Mouse (Mus musculus): ENCODE results near the gene Ncf1.

The Ncf1 gene

DNA sequence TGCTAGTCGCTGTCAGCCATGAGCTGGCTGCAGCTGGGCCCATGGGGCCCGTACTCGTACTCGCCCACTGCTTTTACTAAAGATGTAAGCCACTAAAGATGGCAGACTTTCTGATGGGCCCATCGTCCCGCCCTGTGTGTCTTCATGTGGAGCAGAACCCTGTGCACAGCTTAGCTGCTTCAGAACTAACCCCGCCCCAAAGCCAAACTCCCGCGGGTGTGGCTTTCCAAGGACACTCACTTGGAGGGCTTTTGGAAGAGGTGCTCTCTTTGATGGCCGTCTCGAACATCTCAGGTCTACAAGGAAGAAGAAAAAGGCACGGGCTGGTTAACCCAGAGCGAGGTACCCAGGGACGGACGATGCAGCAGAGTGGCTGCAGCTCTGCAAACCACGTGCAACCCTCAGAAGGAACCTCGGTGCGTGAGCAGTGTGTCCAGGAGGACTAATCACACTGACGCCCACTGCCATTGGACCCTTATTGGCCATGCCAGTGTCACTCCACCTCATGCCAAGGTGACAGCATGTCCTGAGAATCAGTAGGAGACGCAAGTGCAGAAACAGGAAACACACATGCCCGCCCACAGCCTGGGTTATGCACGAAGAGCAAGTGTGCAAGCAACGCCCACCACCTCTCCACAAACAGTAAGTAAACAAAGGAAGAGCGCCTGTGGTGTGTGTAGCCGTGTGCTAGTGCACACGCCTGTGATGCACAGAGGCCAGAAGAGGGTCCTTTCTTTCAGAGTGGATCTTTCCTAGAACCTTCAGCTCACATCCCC, 14.4 kb upstream of the Ncf1 start:
- DNase-seq, result no peak

DNA sequence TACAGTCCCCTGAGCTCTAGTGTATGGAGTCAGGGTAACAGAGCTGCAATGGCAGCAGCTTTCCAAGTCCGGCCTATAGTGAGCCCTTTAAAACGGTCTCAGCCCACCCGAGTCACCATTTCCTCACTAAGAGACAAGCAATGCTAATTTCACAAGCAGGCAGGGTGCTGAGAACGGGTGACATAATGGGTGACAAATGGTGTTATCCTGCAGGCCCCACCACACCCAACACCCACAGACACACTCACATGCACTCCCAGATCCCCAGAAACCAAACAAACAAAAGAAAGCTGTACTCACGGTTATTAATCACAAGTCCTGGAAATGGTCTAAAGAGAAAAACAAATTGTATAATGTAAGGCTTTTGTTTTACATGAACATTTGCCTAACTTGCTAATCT, 12.4 kb upstream of the Ncf1 start:
- no peak for DNase-seq

DNA sequence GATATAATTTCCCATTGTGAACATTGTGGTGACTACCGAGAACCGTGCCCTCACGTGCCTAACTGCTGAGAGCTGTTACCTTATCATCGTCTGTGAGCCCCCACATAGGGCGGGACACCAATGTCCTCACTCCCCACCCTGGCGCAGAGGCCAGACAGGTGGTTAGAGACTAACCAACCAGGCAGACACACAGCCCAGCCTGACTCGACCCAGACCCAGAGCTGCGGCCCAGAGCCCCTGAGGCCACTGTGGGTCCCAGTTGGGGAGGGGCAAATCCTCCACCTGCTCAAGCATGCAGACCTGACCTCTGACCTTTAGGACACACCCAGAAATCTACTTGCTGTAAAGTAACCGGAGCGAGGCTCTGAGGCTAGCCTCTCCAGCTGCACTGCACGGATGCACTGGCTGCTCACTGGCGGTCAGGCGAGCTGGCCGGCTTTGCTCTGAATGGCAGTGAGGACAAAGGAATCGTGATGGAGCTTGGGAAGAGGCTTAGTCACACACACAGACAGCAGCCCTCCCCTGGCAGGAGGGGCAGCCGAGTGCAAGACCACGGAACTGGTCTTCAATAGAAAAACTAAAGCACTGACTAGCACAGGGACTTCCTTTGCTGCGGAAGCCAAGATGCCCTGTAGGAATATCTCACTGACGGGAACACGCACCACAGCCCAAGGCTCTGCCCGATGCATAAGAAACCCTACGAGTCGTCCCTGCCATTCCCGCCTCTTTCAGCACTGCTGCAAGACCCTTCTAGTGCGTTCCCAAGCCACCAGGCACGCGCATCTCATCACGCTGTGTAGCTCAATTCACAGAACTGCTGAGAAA, 8.7 kb upstream of the Ncf1 start:
- DNase-seq, result no peak

DNA sequence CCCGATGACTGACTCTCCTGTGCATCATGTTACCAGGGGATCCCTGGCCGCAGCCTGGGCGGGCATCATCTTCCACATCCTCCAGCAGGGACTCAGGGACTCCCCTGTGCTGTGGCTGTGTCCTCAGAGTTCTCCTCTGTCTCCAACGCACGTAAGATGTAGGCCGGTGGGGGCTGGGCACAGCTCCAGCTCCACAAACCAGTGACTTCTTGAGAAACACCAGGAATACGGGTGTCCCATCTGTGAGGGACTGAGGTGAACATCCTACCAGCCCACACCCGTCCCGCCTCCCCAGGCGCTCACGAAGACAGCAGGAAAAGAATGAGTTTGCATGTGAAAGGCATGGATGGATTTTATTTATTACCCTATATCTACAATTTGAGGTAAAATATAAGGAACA, 8.1 kb upstream of the Ncf1 start:
- DNase-seq, result no peak

DNA sequence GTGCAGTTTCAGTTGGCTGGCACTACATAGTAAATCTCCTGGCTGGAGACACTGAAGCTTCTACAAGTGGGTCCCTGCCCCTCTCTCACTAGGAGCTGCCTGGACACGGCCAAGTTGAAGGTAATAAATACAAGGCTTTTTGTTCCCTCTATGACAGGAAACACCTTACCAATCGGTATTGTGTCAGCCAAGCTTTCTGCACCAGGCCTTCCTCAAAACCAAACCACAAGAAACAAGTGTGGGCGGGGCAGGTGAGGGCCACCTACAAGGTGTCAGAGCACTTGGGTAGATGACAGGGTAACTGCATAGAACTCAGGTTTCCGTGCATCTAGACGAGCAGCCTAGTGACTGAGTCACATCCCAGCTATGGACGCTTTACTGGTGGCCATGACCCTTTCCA, 7.4 kb upstream of the Ncf1 start:
- DNase-seq, result peak; percentile 85 to 91

DNA sequence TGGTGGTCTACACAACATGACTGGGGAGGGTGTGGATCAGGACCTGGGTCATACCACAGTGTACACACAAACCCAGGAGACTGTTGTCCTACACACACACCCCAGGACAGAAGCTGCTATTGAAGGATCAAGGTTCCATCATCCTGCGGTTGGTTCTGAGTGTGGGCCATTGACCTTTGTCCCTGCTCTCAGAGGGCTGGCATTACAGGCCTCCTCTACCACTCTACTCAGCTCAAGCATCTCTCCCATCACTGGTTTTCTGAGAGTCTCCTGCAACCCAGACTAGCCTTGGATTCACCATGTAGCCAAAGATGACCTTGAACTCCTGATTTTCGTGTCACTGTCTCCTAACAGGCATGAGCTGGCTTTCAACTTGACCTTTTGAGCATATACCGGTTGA, 6.8 kb upstream of the Ncf1 start:
- DNase-seq, result no peak

DNA sequence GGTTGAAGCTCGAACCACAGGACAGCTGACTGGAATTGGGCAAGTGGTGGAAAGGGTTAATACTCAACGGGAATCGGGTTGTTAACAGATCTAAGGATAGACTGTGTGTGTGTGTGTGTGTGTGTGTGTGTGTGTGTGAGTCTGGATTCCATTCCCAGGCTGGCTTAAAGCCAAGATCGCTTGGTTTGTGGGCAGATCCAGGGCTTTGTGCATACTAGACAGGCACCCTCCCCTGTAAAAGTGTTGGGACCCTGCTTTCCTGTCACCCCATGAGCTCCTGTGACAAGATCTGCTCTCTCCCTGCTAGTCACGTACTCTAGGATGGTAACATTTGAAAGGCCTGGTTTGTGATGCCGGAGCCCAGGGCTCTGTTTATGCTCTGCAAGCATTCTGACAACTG, 5.7 kb upstream of the Ncf1 start:
- DNase-seq, result no peak

DNA sequence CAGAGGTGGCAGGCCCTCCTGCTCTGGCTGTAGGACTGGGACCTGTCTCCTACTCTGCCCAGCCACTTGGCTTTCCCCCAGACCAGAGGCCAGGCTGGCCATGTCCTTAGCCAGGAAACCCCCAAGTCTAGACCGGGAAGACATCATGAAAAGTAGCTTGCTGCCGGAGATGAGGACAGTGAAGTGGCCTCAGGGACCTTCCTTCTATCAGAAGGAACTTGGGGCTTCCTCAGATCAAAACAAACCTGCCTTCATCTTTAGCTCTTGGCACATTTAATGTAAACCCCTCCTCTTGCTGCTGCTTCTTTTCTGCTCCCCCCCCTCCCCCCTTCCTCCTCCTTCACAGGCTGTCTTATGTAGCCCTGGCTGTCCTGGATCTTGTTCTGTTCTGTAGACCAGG, 4.8 kb upstream of the Ncf1 start:
- DNase-seq, result no peak

DNA sequence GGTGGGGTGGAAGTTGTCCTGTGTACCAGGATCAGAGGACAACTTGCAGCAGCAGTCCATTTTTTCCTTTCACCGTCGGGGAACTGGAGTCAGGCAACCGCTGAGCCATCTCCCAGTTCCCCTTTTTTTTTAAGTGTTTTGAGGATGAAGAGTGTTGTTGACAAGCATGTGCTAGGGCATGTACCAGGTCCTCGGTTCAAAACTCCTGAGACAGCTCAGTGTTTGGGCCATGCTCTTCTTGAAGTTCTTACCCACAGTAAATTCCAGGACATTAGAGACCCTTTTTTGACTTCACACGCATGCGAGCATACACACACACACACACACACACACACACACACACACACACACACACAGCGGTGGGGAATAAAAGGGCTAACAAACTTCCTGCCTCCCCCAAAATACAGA, 3.8 kb upstream of the Ncf1 start:
- DNase-seq, result peak; percentile 38 to 44

DNA sequence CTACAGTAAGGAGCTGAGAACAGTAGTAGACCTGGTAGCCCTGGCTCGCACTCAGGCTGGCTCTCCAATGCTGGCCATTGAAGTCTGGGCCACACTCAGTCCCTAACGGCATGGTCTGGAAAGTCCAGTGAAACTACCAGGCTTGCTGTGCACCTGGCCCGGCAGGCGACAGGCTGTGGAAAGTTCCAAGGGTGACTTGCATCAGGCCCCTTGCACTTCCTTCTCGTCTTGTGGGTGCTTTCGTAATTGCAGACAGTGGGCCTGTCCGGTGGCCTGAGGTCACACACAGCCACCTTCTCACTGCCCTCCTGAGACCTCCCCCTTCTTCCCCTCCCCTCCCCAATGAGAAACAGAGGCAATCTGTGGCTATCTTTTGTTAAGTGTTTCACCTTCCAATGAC, 3.1 kb upstream of the Ncf1 start:
- DNase-seq, result peak; percentile 54 to 62

DNA sequence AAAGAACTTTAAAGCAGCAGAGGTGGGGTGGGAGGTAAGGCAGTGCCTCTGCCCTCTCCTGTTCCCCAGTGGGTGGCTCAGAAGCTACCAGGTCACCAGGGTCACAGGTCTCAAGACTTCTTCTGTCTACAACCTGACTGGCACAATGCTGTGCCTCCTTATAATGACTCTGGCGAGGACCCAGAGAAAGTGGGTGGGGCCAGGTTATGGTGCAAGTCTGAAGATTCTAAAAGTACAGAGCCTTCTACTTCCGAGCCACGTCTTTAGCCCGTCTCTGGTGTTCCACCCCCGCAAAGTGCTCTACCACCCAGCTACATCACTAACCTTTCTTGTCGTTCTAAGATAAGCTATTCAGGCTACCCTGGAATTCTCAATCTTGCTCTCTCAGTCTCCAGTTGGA, 2.7 kb upstream of the Ncf1 start:
- DNase-seq, result peak; percentile 57 to 60

DNA sequence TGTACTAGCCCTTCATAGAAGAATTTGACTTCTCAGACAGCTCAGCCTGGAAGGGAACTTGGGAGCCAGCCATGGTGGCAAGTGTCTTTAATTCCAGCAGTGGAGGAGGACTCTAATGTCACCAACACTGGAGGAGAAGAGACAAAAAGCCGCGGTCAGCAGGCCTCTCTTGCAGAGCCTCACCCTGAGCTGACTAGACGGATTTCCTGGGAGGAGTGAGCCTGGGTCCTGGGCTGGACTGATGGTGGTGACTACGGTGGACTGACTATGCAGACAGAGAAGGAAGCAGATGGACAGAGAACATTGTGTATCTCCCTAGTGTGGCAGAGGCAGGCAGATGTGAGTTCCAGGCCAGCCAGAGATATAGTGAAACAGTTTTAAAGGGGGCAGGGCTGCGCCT, 2.0 kb upstream of the Ncf1 start:
- DNase-seq, result no peak

DNA sequence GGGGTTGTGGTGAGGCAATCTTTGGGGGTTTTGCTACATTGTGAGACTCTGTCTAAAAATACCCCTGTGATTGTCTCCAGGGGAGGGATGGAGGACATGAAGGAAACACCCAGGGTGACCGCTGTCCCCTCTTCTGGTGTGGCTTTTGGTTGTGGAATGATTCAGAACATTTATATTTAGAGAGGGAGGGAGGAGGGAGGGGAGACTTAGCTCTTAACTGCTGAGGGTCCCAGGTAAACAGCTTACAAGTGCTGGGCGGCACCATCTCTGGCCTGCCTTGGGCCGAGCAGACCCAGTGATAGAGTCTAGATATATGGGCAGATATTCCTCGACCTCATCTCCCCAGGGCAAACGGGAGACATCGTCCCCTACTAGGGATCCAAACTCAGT, 1.2 kb downstream of the Ncf1 start:
- no peak for DNase-seq

DNA sequence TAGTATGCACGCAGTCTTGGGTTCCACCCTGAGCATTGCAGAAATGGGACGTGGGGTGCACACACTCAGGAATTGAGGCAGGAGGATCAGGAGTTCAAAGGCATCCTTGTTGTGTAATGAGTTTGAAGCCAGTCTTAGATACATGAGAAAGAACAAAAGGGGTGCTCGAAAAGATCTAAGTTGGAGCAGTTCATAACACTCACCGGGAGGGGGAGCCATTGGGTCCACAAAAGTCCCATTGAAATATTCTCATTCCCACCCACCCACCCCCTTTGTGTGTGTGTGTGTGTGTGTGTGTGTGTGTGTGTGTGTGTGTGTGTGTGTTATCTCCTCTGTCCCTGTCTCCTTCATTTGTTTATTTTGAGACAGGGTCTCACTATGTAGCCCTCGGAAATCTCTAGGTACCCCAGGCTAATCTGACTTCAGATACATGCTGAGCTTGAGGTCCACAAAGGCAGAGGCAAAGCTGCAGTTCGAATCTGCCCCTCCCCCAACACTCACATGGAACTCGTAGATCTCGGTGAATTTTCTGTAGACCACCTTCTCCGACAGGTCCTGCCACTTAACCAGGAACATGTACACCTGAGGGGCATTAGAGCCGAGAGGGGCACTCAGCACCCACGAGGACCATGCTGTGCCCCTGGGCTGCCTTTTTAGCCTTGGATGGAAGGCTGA, 1.7 kb downstream of the Ncf1 start:
- DNase-seq, result peak; percentile 74 to 77

DNA sequence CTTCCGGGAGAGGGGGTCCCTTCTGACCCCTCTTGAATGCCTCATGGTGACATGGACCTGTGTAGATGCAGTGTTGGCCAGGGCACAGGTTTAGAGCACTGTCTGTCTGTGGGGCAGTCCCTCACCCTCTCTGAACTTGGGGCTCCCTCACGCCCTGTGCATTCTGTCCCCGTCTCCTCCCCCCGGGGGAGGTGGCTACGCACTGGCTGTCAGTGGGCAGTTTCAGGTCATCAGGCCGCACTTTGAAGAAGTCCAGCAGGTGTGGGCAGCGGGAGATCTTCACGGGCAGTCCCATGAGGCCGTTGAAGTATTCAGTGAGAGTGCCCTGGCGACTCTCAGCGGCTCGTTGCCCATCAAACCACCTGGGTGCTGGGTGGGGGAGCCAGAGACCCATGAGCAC, 2.5 kb downstream of the Ncf1 start:
- DNase-seq, result no peak

DNA sequence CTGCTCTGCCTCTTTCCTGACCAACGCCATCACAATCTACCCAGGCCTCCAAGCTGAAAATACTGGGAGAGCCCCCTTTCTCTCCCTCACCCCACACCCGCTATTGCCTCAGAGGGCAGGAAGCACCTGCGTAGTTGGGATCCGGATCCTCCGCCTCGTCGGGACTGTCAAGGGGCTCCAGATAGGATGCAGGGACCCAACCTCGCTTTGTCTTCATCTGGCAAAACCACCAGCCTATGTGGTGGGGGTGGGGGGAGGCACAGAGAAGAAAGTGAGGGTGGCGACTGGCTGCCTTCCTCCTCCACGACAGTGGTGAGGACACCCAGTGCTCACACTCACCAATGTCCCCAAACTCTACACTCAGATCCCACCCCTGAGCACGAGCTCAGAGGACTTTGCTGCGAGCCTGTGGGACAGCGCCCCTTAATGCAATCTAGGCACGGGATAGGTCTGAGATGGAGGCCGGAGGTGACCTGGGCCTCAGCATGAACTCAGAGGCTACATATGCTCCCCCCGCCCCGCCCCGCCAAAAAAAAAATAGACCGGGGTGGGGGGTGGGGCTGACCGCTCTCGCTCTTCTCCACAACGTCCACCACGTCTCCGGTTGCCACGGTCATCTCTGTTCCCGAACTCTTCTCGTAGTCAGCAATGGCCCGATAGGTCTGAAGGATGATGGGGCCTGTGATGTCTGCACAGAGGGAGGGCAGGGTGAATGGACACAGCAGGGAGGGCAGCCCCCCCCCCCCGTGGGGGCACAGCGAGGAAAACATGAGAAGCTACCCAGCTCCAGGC, 4.1 kb downstream of the Ncf1 start:
- no peak for DNase-seq

DNA sequence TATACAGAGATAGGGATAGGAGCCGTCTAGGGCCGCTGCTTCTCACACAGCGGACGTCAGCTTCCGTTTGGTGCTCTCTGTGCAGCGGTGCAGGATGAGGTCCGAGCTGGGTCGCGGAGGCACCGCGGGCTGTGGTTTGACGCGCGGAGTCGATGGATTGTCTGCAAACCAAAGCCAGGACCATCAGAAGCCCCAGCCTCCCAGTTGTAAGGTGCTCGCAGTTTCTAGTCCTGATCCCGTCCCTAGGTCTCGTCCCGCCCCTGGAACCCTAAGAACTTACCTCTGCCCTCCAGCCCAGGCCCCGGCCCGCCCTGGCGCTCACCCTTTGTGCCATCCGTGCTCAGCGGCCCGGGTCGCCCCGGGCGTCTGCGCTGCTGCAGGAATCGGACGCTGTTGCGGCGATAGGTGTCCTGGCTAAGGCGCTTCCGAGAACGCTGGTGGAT, 7.7 kb downstream of the Ncf1 start:
- no peak for DNase-seq

DNA sequence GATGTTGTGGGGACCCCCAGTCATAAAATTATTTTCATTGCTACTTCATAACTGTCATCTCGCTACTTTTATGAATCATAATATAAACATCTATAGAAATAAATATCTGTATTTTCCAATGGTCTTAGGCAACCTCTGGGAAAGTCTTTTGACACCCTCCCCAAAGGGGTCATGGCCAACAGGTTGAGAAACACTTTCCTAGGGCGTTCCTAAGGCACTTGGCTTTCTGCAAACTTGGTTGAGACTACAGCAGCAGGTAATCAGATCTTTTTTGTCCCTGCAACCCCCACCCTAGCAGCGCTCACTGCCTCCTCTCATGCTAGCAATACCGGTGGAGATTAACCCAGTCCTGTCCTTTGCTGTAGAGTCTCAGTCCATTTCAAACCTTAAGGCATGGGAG, 8.1 kb downstream of the Ncf1 start:
- no peak for DNase-seq

DNA sequence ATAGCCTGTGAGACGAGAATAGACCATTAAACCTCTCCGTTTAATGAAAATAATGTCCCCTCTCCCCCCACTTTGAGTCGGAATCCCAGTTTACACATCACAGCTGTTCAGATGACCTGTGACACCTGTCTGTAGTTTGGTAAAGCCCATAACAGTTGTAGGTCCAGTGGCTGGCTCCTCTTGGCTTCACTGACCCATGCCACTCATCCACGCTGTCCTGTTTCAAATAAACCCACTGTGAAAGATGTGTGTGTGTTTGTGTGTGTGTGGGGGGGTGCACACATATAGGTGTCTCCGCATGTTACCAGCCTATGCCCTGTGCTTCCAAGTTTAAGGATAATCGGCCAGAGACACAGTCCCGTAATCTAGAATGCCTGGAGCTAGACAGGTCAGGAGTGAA, 11.5 kb downstream of the Ncf1 start:
- DNase-seq, result no peak

DNA sequence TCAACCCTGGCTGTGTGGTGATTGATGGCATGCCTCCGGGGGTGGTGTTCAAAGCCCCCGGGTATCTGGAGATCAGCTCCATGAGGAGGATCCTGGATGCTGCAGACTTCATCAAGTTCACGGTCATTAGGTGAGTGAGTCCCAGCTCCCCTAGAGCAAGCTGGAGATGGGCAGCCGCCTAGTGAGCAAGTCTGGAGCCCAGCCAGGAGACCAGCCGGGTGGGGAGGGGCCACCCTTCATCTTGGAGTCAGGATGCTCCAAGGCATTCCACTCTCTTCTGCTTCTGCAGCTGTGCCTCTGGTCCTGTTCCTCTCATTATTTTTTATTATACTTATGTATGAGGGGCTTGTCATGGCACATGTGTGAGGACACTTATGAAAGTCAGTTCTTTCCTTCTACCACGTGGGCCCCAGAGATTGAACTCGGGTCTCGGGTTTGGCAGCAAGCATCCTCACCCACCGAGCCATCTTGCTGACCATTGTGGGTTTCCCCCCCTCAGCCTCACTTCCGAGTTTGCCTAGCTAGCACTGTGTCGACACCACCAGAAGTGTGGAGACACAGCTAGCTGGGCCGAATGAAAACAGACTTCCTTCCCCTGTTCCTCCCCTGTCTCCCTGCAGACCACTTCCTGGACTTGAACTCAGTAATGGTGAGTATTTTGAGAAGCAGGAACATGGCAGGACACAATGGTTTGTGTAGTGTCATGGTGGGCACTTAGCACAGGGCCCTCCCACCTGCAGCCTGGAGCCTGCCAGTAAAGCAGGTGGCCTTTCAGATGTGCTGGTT, 15.2 kb downstream of the Ncf1 start:
- DNase-seq, result peak in 1 of 2 experiments; percentile 26

DNA sequence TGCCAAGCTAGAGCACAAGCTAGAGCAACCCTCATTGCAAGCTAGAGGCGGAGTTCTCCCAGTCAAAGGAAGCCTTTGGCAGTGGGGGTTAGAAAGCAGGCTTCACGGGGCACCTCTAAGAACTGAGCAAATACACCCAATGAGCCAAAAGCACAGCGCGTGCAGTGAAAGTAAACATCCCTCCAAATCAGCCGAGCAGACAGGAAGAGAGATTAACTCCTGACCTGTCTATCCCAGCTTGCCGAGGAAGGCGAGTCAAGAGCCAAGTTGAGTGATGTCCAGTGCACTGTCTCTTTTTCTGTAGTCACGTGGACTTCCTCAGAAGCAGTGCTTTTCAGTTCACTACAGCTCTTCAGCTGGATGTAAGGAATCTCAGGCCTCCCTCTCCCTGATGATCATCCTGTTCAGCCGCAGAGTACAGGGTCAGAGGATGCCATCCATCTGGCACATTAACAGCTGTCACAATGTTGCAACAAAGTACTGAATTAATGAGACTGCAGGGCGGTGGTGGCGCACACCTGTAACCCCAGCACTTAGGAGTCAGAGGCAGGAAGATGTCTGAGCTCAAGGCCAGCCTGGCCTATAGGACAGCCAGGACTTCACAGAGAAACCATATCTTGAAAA, 19.4 kb downstream of the Ncf1 start:
- no peak for DNase-seq

DNA sequence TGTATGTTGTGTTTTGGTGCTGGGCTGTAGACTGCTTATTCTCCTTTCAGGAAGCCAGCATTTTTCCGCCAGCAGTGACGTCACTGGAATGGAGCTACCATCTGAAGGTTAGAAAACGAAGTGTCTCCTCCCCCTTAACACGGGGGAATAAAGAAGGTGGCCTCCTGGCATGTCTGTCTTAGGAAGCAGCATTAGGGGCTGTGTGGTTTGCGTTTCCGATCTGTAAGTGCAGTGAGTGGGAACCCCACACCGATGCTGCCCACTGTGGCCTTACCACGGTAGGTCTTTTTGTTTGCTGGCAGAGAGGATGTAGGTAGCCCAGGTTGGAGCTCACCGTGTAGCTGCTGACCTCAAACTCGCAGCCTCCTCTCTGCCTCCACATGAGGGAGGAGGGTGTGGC, 22.7 kb downstream of the Ncf1 start:
- DNase-seq, result no peak
